Mouse (Mus musculus) hindlimb bud, embryonic 11.5 days (tissue): ENCODE results near the gene Hes6.

Experiments
- DNase-seq: peaks from one replicate; pipeline ENCODE4 v3.0.0-alpha.2; 2012; ENCODE audit warnings: low read depth, low spot score; ENCODE audit errors: extremely low spot score

The Hes6 gene

DNA sequence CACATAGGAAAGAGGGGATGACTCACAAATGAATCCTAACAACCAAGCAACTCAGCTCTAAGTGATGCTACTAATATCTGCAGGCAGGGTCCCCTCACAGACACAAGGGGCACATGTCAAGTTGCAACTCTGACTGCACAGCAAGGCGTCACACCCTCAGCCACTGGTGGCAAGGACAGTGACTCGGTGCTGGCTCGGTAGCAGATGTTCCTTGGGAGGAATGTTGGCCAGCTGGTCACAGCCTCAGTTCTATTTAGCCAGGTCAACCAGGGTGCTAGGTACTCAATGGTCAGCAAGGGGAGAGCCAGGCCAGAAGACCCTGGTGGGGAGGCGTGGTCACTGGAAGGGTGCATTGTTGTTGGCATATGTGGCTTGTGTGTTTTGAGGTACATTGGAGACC, 6.0 kb downstream of the Hes6 start:
- DNase-seq, result no peak

DNA sequence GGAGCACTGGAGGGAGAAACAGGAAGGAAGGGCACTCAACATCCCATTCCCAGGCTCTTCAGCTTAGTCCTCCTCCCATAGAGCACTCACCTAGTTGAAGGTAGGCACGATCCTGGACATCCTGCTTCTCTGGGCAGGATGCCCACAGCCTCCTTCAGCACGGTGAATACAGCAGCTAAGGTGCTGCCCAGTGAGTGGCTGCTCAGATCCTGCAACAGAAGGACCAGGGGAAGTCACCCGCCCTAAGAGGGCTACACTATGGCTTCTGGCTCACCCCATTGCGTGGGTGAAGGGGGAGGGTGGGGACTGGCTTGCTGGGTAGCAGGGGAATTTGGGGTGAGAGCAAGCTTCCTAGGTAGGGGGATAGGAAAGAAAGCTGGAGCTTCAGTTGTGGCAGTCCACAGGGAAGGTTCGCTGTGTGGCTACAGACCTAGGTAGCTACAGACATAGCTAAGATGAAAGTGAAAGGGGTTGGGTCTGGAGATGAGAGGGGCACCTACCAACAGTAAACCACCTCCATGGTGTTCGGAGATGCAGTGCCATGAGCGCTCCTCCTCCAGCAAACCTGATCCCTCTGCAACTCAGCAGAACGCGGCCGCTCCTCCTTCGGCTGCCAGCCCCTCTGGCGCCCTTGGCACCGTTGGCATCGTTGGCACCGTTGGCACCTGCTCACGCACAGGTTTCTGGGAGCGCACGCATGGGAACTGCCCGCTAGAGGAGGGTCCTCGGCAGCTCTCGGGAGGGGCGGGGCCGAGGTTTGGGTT, 8.2 kb downstream of the Hes6 start:
- no peak for DNase-seq

DNA sequence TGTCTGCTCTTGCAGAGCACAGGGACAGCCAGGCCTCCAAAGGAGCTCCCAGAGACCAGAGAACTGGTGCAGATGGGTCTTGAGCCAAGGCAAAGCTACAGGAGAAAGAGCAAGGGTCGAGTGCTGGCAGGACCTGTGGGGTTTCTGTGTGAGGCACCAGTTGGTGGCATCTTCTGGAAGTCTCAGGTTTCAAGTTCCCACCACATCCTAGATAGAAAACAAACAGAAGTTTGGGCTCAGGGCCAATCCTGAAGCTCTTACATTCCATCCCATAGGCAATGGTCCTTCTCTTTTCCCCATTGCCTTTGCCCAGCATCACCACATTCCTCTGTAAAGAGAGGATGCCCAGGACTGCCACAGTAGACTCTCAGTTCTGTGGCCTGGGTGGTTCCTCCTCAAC, 8.9 kb downstream of the Hes6 start:
- no peak for DNase-seq

DNA sequence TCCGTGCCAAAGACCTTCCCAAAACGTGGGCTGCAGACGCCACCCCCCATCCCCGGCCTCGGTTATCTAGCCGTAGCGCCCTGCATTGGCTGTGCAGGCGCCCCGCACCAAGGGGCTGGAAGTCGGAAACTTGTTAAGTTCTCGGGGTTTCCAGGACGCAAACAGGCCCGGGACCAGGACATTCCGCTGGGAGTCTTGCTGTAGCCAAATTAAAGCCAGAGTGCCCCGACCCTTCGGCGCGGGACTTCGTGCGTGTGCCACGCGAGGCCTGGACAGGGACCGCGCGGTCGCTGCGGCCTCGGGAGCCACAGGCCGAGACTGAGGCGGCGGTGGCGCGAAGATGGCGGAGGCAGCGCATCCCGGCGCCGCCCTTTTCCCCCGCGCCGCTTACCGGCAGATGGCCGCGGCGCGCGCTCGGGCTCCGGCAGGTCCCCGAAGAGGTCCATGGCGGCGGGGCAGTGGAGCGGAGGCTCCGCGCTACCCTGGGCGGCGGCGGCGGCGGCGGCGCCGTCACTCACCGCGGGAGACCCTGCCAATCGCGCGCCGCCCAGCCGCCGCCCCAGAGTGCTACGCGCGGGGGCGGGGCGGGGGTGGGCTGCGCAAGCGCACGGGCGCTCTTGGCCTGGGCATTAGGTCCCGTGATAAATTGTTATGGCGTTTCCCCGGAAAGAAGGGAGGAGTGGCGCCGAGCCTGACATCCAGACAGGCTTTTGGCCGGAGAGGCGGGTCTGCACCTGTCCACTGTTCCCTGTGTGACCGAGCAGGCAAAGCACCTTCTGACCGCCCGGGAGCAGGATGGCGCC, 15.4 kb downstream of the Hes6 start, which contains the start of gene Ilkap:
Gene Ilkap (minus strand): TSS at position 556 of the 803 bp plus-strand sequence.
- DNase-seq, result no peak

DNA sequence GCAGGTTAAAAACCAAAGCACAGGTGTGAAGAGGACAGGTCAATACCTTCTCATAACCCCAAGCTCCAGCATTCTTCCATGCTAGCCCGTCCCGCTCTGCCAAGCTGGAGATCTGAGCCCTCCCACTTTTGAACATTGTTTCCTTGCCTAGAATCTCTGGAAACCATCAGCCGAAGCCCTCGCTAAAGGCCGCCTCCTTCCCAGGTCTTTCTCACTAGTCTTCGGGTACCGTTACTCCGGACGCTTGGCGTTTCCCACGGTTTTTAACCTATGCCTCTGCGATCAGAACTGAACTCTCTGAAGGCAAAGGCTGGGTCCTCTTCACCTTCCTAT, 15.9 kb downstream of the Hes6 start:
- DNase-seq, result no peak

DNA sequence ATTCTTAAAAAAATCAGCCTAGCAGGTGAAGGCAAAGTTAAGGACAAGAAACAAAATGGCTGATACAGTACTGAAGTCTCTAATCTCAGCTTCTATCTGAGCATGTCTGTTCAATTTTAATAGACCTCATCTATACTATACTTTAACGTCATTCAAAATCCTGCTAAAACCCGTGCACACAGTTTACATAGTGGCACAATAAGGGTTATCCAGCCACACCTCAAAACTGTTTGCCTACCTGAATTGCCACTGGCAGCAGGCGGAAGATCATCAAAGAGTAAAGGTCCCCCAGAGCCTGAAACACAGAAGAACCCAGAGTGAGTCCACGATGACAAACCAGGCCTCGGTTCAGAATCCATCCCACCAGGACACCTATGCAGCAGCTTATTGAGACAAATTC, 23.5 kb downstream of the Hes6 start:
- no peak for DNase-seq

DNA sequence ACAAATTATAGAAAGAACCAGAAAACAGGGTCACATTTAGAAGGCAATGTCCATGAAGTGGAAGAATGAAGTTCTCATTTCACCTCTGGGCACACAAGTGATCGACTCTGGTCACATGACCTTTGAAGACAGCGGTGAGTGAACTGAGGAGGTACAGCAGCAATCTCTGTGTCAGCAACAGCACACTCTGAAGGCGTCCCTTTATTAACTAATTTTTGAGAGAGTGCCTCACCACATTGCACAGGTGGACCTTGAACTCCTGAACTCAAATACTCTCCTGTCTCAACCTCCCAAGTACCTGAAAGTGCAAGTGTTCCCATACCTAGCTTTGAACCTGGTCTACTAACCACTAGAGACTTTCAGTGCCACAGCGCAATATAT, 32.8 kb downstream of the Hes6 start:
- no peak for DNase-seq

GRCm38 (mm10) chr1:91380453-91381090, 33.3 kb downstream of the Hes6 start:
- DNase-seq, result no peak

- DNase-seq, result no peak
Observed at GRCm38 (mm10) chr1:91373414-91373835, 40.4 kb downstream of the Hes6 start.

DNA sequence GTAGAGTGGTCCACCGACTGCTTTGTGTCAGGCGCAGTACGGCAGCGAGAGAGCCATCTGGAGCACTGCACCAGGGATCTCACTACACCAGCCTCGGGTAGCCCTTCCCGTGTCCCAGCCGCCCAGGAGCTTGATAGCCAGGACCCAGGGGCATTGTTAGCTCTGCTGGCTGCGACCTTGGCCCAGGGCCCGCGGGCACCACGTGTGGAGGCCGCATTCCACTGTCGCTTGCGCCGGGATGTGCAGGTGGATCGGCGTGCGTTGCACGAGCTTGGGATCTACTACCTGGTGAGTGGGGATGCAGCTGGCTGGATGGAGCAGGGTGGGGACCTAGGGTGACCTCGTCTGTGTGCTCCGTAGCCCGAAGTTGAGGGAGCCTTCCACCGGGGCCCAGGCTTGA, 43.8 kb downstream of the Hes6 start:
- DNase-seq, result no peak

DNA sequence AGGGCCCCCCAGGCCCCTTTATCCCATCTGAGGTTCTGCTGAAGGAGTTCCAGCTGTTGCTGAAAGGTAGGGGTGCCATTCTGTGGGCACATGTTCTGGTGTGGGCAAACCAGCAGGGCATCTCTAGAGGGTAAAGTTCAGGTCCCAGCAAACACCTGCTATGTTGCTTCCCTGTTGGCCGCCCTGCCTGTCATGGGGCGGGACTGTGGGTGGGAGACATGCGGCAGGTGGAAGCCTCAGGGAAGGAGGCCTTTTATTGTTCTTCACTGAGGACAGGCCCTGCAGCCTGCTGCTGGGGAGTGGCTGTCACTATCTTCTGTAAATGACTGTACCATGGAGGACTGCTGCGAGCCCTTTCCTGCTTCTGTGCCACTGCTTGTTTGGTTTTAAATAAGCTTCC, 44.4 kb downstream of the Hes6 start:
- DNase-seq, result no peak

DNA sequence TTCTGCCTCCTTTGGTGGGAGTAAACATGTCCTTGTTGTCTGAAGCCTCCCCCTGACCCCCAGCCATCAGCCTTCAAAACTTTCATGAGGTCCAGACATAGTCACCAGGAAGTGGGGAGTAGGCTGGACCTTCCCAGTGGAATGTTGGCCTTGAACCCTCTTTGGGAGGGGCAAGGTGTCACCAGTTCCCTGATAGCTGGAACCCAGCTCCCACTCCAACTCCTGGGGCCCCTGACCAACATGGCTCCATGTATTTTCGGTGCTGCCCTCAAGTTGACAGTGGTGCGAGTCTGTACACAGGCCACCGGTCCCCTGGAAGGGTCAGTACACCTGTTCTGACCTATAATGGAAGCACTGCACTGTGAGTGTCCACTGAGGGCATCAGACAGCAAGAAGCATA, 46.5 kb downstream of the Hes6 start:
- no peak for DNase-seq

- no peak for DNase-seq
Observed at GRCm38 (mm10) chr1:91366215-91367108, 47.4 kb downstream of the Hes6 start, which contains the start of gene Erfe. Erfe (plus strand) TSS chr1:91366430.

DNA sequence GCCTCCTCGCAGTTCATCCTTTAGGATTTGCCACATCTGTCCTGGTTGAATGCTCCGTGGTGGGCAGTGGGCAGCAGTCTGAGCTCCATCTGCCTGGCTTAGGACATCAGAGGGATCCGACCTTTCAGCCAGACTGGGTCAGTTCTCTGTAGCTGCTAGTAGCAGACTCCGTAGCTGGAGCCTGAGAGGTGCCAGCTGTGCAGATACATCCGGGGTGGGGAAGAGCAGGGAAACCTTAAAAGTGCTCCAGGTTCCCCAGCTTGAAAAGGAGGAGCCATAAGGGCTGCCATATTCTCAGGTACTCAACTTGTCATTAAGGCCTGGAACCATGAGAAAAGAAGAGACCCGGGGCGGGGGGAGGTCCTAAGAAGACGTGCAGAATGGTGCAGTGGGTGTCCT, 48.0 kb downstream of the Hes6 start:
- no peak for DNase-seq

- DNase-seq, result no peak
Observed at GRCm38 (mm10) chr1:91364822-91365644, 48.8 kb downstream of the Hes6 start.

- no peak for DNase-seq
Observed at GRCm38 (mm10) chr1:91362113-91362512, 51.7 kb downstream of the Hes6 start.
